12 mouse cellular contexts compared by ENCODE assay signal in genomic region chr11:50977216-50977615, GRCm38 (mm10). TPM values are rescaled to one million over a fixed set of nuclear protein-coding genes. Genes with fewer than 3 reads are reported as not detected.
DNase-seq lines count a peak whose midpoint lies in the region; ATAC-seq lines count a peak whose summit lies in the region.
"Had no signal": no experiment of that assay in that cellular context is flagged by ENCODE, and none has a peak within 500 bp of the region (broad histone marks: within the 10 kb centered on the region; RNA-seq: fewer than 3 reads in every experiment).

No protein-coding gene starts in this region.

- ATAC-seq in granulocyte monocyte progenitor cell, adult 5-6 weeks (replicated peaks; ENCODE audit: poor library complexity, severe bottlenecking): no peak

- DNase-seq in heart, adult 11 months: peak; percentile 66
- no peak for DNase-seq in heart, postnatal 4 days
- peak; percentile 3 for DNase-seq in right cerebral cortex, postnatal 4 days
- DNase-seq in right cerebral cortex, postnatal 10 days (ENCODE audit: low spot score in 2 of 2): no peak
- peak; percentile 46 for DNase-seq in adrenal gland, postnatal 25 days
- no peak for DNase-seq in frontal cortex, postnatal 36 days (ENCODE audit: low spot score in 2 of 2)
- DNase-seq in urinary bladder, postnatal 10 days (ENCODE audit: low spot score): no peak
- DNase-seq: kidney, postnatal 25 days; lung, adult 18-20 months had no signal

RNA-seq across cellular contexts. Expression of gene Olfr1377, which starts 4.6 kb away (rescaled TPM):
- total RNA-seq in heart, postnatal 4 days (2021): not detected
- total RNA-seq in adrenal gland, postnatal 25 days (2021): not detected in 2 replicates
- total RNA-seq in granulocyte monocyte progenitor cell, adult 5-6 weeks (2014; fragmentation: Nextera tagmentation): not detected in 2 replicates
- total RNA-seq in granulocyte monocyte progenitor cell, adult 5-6 weeks (2017): not detected in 2 replicates
- total RNA-seq: heart, adult 8-10 months; left cerebral cortex, postnatal 10 days had no signal

RNA-seq across cellular contexts. Expression of gene Olfr1378, which starts 10.9 kb away (rescaled TPM):
- not detected for total RNA-seq in heart, postnatal 4 days (2021)
- not detected in 2 replicates for total RNA-seq in adrenal gland, postnatal 25 days (2021)
- not detected in 2 replicates for total RNA-seq in granulocyte monocyte progenitor cell, adult 5-6 weeks (2014; fragmentation: Nextera tagmentation)
- total RNA-seq in granulocyte monocyte progenitor cell, adult 5-6 weeks (2017): not detected in 2 replicates
- total RNA-seq: heart, adult 8-10 months; left cerebral cortex, postnatal 10 days had no signal

RNA-seq across cellular contexts. Expression of gene Prop1, which starts 23.7 kb away (rescaled TPM):
- not detected for total RNA-seq in heart, postnatal 4 days (2021)
- total RNA-seq in adrenal gland, postnatal 25 days (2021): not detected in 2 replicates
- not detected in 2 replicates for total RNA-seq in granulocyte monocyte progenitor cell, adult 5-6 weeks (2014; fragmentation: Nextera tagmentation)
- not detected in 2 replicates for total RNA-seq in granulocyte monocyte progenitor cell, adult 5-6 weeks (2017)
- total RNA-seq: heart, adult 8-10 months; left cerebral cortex, postnatal 10 days had no signal

RNA-seq across cellular contexts. Expression of gene Olfr51, which starts 26.2 kb away (rescaled TPM):
- not detected for total RNA-seq in heart, postnatal 4 days (2021)
- not detected in 2 replicates for total RNA-seq in adrenal gland, postnatal 25 days (2021)
- total RNA-seq in granulocyte monocyte progenitor cell, adult 5-6 weeks (2014; fragmentation: Nextera tagmentation): not detected in 2 replicates
- total RNA-seq in granulocyte monocyte progenitor cell, adult 5-6 weeks (2017): not detected in 2 replicates
- total RNA-seq: heart, adult 8-10 months; left cerebral cortex, postnatal 10 days had no signal

RNA-seq across cellular contexts. Expression of gene 4933414I15Rik, which starts 33.7 kb away (rescaled TPM):
- total RNA-seq in heart, postnatal 4 days (2021): not detected
- not detected in 2 replicates for total RNA-seq in adrenal gland, postnatal 25 days (2021)
- total RNA-seq in granulocyte monocyte progenitor cell, adult 5-6 weeks (2014; fragmentation: Nextera tagmentation): not detected in 2 replicates
- not detected in 2 replicates for total RNA-seq in granulocyte monocyte progenitor cell, adult 5-6 weeks (2017)
- total RNA-seq: heart, adult 8-10 months; left cerebral cortex, postnatal 10 days had no signal

Comparison
In these comparisons a context has a peak if more than half of its experiments do, and no peak if none do; other contexts are left out.
1. DNase-seq: peak in heart, adult 11 months (single experiment), right cerebral cortex, postnatal 4 days (single experiment) and adrenal gland, postnatal 25 days (single experiment); none in heart, postnatal 4 days (single experiment), right cerebral cortex, postnatal 10 days (0 of 2), frontal cortex, postnatal 36 days (0 of 2) and urinary bladder, postnatal 10 days (single experiment).